Mouse (Mus musculus) urinary bladder, postnatal 14 days (tissue): Measurements from ENCODE around the gene Gm9972.

Experiments used
- DNase-seq: peaks from one replicate; pipeline ENCODE4 v3.0.0; 2021; ENCODE audit warnings: low spot score

Gene Gm9972

GRCm38 (mm10) chr11:43035446-43035845, at the start of gene Gm9972:
Gm9972 (plus strand) TSS chr11:43035746.
- no peak for DNase-seq

GRCm38 (mm10) chr11:42999188-42999587, 36.4 kb upstream of the Gm9972 start:
- peak; percentile 23 for DNase-seq

DNA sequence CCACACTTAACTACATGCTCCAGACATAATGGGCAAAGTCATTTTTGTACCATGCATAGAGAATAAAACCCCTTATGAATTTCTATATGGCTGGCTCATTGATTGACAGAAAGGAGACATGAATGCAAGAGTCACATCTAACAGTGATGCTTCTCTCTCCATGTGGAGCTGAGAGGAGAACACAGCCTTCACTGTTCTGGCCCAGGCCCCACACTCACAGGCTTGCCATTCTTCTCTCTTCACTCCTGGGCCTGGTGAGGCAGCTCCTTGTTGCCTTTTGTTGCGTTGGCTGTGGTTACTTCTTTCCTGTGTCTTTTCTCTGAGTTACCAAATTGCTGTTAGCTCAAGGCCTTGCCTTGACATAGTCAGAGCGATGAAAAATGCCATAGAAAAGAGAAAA, 23.6 kb upstream of the Gm9972 start:
- DNase-seq: no peak

DNA sequence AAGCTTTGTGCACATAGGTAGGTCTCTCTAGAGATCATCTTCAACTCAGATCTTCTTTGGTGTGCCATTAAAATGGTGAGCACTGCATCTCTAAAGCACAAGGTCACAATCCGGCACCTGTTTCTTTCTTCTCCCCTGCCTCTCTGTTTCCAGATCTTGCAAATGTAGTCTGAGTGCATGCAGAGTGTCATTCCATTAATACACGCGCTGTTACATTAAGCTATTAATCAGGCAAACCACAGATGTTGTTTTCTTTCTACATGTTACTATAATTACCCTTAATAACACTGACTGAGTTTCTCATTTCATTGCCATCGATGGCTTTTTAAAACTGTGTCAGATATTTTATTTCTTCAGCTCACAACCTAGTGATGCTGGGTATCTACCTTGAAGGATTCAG, 22.6 kb upstream of the Gm9972 start:
- no peak for DNase-seq

GRCm38 (mm10) chr11:43023109-43023688, 12.3 kb upstream of the Gm9972 start:
- DNase-seq: no peak

DNA sequence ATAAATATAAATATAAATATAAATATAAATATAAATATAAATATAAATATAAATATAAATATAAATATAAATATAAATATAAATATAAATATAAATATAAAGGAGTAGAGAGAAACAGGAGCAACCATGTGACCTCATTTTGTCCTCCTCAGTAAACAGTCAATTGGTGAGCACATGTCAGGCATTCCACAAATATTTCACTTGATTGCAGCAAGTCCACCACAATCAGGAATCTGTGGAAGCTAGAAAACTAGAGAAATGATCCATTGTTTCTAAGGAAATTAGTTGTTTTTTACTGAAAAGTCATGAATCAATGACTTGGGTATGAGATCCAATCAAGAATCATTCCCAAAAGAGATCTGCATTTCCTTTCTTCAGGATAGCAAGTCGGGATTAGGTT, 5.7 kb upstream of the Gm9972 start:
- no peak for DNase-seq

DNA sequence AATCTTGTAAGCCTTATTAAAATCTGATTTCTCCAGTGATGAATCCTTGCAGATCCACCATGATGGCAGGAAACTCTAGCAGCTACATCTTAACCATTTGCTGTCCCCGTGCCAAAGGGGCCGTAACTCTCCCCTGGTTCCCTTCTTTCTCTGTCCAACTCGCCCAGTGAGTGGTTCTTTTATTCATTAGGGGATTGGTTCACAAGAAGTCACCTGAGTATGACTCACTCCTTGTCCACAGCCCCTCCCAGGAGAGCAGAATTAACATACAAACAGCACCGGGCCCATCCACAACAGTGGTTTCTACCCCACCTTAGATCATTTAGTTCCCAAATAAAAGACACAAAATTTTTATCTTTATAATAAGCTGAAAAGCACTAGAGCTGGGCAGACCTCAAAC, 3.4 kb upstream of the Gm9972 start:
- peak; percentile 3 for DNase-seq

DNA sequence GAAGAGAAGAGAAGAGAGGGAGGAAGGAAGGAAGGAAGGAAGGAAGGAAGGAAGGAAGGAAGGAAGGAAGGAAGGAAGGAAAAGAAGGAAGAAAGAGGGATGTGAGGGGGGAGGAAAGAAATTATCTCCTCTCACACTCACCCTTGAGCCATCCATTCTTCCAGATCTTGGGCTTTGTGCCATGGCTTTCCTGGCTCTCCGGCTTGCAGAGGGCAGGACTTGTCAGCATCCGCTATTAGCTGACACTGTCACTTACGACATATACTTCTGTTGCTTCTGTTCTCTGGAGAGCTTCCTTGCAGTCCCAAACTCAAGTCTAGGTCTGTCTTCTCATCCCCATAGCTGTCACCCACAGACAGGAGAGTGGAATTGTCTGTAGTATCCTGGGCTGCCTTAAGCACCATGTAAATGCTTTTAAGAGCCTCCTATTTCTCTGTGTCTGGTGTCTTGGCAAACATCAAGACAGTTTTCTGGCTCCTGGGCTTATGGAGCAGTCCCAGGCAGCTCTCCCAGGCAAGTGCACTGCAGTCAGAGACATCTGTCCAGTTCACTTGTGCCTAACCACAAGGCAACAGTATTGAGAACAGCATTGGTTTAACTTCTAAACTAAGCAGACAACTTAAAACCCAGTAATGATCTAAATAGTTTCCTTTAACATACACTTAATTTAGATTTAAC, 10.5 kb downstream of the Gm9972 start:
- no peak for DNase-seq

- DNase-seq: no peak
Observed at GRCm38 (mm10) chr11:43049363-43049762, 13.8 kb downstream of the Gm9972 start.

- no peak for DNase-seq
Observed at GRCm38 (mm10) chr11:43054972-43055371, 19.4 kb downstream of the Gm9972 start.

- DNase-seq: no peak
Observed at GRCm38 (mm10) chr11:43059437-43059970, 24.0 kb downstream of the Gm9972 start.

GRCm38 (mm10) chr11:43062286-43062685, 26.7 kb downstream of the Gm9972 start:
- DNase-seq: no peak

DNA sequence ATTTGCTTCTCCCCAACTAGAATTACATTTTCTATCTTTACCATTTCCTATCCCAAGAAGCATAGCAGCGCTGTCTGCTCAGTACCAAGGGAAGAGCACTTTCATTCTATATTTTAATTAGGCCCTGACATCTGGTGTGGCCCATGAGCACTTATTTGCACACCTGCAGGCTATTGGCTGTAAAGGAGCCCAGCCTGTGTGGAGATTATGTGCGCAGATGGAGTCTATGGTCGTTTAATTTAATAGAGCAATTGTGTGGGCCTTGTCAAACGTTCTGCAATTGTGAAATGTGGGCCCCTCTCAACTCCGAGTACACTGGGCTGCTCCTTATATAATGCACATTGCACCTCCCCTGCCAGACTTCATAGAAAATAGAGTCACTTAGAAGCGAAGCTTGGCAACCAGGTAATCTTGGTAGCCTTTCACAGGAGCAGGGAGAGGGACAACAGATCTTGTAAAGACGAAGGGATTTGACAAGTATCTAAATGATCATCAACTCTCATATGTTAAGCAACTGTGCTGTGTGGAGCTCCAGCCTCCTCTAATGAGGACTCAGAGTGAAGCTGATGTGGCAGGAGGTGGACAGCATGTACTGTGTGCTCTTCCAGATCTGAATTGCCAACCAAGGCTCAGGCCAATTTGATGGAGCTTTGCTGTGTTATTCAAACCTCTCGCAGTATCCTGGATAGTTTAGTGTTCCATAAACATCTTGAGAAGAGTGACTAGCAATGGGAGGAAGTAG, 50.9 kb downstream of the Gm9972 start:
- no peak for DNase-seq
